Mouse (Mus musculus): Measurements from ENCODE around the gene Fam120a. TPM values are rescaled to one million over a fixed set of nuclear protein-coding genes. Genes with fewer than 3 reads are reported as not detected.

The Fam120a gene
- polyA plus RNA-seq, 1 experiment = 73.5 TPM

DNA sequence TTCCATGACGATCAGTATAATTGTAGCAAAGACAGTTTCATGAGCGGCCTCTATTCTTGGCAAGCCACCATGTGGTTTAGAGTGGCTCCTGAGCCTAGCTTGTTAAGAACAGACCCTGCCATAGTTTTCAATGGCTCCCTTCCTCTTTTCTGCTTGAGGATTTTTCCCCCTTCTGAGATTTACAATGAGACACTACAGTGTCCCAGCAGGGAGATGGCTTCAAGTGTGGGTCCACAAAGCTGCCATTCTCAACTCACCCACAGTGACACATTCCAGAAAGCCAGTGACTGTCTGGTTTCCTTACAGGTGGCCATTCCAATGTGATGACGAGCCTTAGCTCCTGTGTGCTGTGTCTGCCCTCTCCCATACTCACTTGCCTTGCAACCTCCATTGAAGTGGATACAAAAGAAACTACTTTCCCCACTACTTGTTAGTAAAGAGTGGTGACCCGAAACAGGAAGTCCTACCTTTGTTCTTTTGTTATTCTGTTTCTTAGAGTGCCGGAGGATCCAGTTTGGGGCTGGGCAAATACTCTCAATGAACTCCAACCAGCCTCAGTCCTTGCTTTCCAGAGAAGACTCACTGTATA, 45.5 kb upstream of the Fam120a start:
- TF ChIP-seq MAX (IDR thresholded peaks at IDR 0.05) = no peak
- TF ChIP-seq MYOG (IDR thresholded peaks at IDR 0.05; ENCODE audit: control insufficient read depth, extremely low read depth, insufficient read length) = no peak
- no peak for TF ChIP-seq CTCF (IDR thresholded peaks at IDR 0.05; ENCODE audit: control insufficient read depth, insufficient read depth, insufficient read length)
- no peak for TF ChIP-seq USF1 (IDR thresholded peaks at IDR 0.05; ENCODE audit: low read depth)
- TF ChIP-seq CEBPB (IDR thresholded peaks at IDR 0.05; ENCODE audit: low read depth) = no peak
- TF ChIP-seq FOSL1 (IDR thresholded peaks at IDR 0.05; ENCODE audit: insufficient read depth, low read length, poor library complexity, severe bottlenecking) = no peak
- no peak for TF ChIP-seq MYOD1 (IDR thresholded peaks at IDR 0.05; ENCODE audit: control insufficient read depth, insufficient read length, low read depth)
- no peaks in the 10 kb centered on the region for H3K79me2 ChIP-seq (ENCODE audit: control insufficient read depth, insufficient read depth)
- H3K27me3 ChIP-seq (ENCODE audit: control insufficient read depth, insufficient read depth, insufficient read length) = peaks cover 14% of the 10 kb centered on the region
- no peak overlapping the region for H3K4me3 ChIP-seq (ENCODE audit: insufficient read depth, poor library complexity, severe bottlenecking)
- no peak overlapping the region for H3ac ChIP-seq (ENCODE audit: control insufficient read depth, insufficient read length, low read depth)
- no peaks in the 10 kb centered on the region for H3K36me3 ChIP-seq (ENCODE audit: control insufficient read depth, insufficient read depth)
- no peaks in the 10 kb centered on the region for H3K79me3 ChIP-seq (ENCODE audit: low read depth)

GRCm38 (mm10) chr13:49001691-49002090, 33.9 kb upstream of the Fam120a start:
- Histone ChIP-seq H3K79me2 (ENCODE audit: control insufficient read depth, insufficient read depth) (no peaks in the 10 kb centered on the region), H3K36me3 (ENCODE audit: control insufficient read depth, insufficient read depth) (no peaks in the 10 kb centered on the region), H3ac (ENCODE audit: control insufficient read depth, insufficient read length, low read depth) (no peak overlapping the region), H3K79me3 (ENCODE audit: low read depth) (no peaks in the 10 kb centered on the region), H3K4me3 (ENCODE audit: insufficient read depth, poor library complexity, severe bottlenecking) (no peak overlapping the region), H3K27me3 (ENCODE audit: control insufficient read depth, insufficient read depth, insufficient read length) (peaks cover 3% of the 10 kb centered on the region)
- no peak for TF ChIP-seq MYOG (IDR thresholded peaks at IDR 0.05; ENCODE audit: control insufficient read depth, extremely low read depth, insufficient read length)
- no peak for TF ChIP-seq USF1 (IDR thresholded peaks at IDR 0.05; ENCODE audit: low read depth)
- no peak for TF ChIP-seq MYOD1 (IDR thresholded peaks at IDR 0.05; ENCODE audit: control insufficient read depth, insufficient read length, low read depth)
- TF ChIP-seq MAX (IDR thresholded peaks at IDR 0.05) = no peak
- no peak for TF ChIP-seq CTCF (IDR thresholded peaks at IDR 0.05; ENCODE audit: control insufficient read depth, insufficient read depth, insufficient read length)
- TF ChIP-seq CEBPB (IDR thresholded peaks at IDR 0.05; ENCODE audit: low read depth) = no peak
- no peak for TF ChIP-seq FOSL1 (IDR thresholded peaks at IDR 0.05; ENCODE audit: insufficient read depth, low read length, poor library complexity, severe bottlenecking)

DNA sequence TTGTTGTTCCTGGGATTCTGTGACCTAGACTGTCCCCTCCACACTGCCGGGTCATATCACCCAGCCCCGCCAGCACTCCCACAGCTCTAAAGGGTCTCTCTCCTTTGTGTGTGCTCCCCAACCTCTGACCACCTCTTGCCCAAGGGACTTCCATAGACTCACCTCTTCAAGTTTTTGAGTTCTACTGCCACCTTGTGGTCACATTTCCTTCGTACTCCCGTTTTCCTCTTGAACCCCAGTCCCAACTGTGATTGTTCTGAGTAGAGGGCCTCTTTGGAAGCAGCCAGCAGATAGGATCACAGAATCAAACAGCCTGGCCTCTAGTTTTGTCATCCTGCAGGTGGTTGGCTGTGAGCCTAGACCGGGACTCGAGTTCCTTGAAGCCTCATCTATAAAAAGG, 30.8 kb upstream of the Fam120a start:
- Histone ChIP-seq H3K36me3 (ENCODE audit: control insufficient read depth, insufficient read depth) (no peaks in the 10 kb centered on the region), H3K79me3 (ENCODE audit: low read depth) (no peaks in the 10 kb centered on the region), H3K27me3 (ENCODE audit: control insufficient read depth, insufficient read depth, insufficient read length) (no peaks in the 10 kb centered on the region), H3K79me2 (ENCODE audit: control insufficient read depth, insufficient read depth) (no peaks in the 10 kb centered on the region), H3ac (ENCODE audit: control insufficient read depth, insufficient read length, low read depth) (no peak overlapping the region), H3K4me3 (ENCODE audit: insufficient read depth, poor library complexity, severe bottlenecking) (no peak overlapping the region)
- TF ChIP-seq CTCF (IDR thresholded peaks at IDR 0.05; ENCODE audit: control insufficient read depth, insufficient read depth, insufficient read length) = peak; percentile 30
- no peak for TF ChIP-seq FOSL1 (IDR thresholded peaks at IDR 0.05; ENCODE audit: insufficient read depth, low read length, poor library complexity, severe bottlenecking)
- no peak for TF ChIP-seq MYOG (IDR thresholded peaks at IDR 0.05; ENCODE audit: control insufficient read depth, extremely low read depth, insufficient read length)
- no peak for TF ChIP-seq MAX (IDR thresholded peaks at IDR 0.05)
- no peak for TF ChIP-seq CEBPB (IDR thresholded peaks at IDR 0.05; ENCODE audit: low read depth)

DNA sequence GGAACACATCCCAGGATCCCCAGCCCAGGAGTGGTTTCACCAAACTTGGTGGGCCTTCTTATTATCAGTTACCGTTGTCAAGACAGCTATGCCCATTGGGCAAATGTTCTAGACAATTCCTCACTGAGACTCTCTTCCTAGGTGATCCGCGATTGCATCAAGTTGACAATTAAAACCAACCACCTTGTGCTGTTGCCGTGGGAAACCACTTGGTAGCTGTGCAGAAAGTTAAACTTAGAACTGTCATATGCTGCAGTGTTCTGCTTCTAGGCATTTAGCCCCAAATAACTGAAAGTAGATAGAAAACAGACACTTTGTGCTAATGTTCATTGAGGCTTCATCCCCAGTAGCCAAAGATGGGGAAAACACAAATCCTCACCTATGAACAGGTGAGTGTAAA, 28.9 kb upstream of the Fam120a start:
- H3K36me3 ChIP-seq (ENCODE audit: control insufficient read depth, insufficient read depth) = no peaks in the 10 kb centered on the region
- no peak overlapping the region for H3K4me3 ChIP-seq (ENCODE audit: insufficient read depth, poor library complexity, severe bottlenecking)
- no peaks in the 10 kb centered on the region for H3K79me3 ChIP-seq (ENCODE audit: low read depth)
- no peak for TF ChIP-seq FOSL1 (IDR thresholded peaks at IDR 0.05; ENCODE audit: insufficient read depth, low read length, poor library complexity, severe bottlenecking)
- no peak for TF ChIP-seq MYOD1 (IDR thresholded peaks at IDR 0.05; ENCODE audit: control insufficient read depth, insufficient read length, low read depth)
- no peak for TF ChIP-seq USF1 (IDR thresholded peaks at IDR 0.05; ENCODE audit: low read depth)
- TF ChIP-seq MYOG (IDR thresholded peaks at IDR 0.05; ENCODE audit: control insufficient read depth, extremely low read depth, insufficient read length) = no peak
- no peak for TF ChIP-seq MAX (IDR thresholded peaks at IDR 0.05)
- TF ChIP-seq CTCF (IDR thresholded peaks at IDR 0.05; ENCODE audit: control insufficient read depth, insufficient read depth, insufficient read length) = no peak
- no peak for TF ChIP-seq CEBPB (IDR thresholded peaks at IDR 0.05; ENCODE audit: low read depth)
- H3K79me2 ChIP-seq (ENCODE audit: control insufficient read depth, insufficient read depth) = no peaks in the 10 kb centered on the region
- no peak overlapping the region for H3ac ChIP-seq (ENCODE audit: control insufficient read depth, insufficient read length, low read depth)
- H3K27me3 ChIP-seq (ENCODE audit: control insufficient read depth, insufficient read depth, insufficient read length) = no peaks in the 10 kb centered on the region

DNA sequence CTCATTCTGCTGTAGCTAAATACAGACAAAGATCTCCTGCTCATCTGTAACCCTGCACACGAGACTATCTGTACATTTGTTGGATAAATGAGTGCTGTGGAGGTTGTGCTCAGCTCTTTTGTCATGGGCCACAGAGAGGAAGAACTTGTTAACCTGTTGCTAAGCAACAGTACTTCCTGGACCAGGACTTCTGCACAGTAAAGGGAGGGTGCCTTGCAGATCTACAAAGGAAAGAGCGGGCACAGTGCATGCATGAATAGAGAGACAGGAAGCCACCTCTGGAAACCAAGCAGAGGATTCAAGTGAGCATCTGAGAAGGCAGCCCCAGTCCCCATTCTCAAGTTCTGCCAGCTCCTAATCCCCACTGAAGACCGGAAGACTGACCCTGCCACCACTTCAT, 27.1 kb upstream of the Fam120a start:
- TF ChIP-seq MYOD1 (IDR thresholded peaks at IDR 0.05; ENCODE audit: control insufficient read depth, insufficient read length, low read depth) = no peak
- TF ChIP-seq CEBPB (IDR thresholded peaks at IDR 0.05; ENCODE audit: low read depth) = no peak
- TF ChIP-seq CTCF (IDR thresholded peaks at IDR 0.05; ENCODE audit: control insufficient read depth, insufficient read depth, insufficient read length) = no peak
- TF ChIP-seq FOSL1 (IDR thresholded peaks at IDR 0.05; ENCODE audit: insufficient read depth, low read length, poor library complexity, severe bottlenecking) = no peak
- Histone ChIP-seq H3K4me3 (ENCODE audit: insufficient read depth, poor library complexity, severe bottlenecking) (no peak overlapping the region), H3ac (ENCODE audit: control insufficient read depth, insufficient read length, low read depth) (no peak overlapping the region), H3K79me3 (ENCODE audit: low read depth) (no peaks in the 10 kb centered on the region), H3K36me3 (ENCODE audit: control insufficient read depth, insufficient read depth) (no peaks in the 10 kb centered on the region), H3K79me2 (ENCODE audit: control insufficient read depth, insufficient read depth) (no peaks in the 10 kb centered on the region), H3K27me3 (ENCODE audit: control insufficient read depth, insufficient read depth, insufficient read length) (no peaks in the 10 kb centered on the region)

- Histone ChIP-seq H3K4me3 (ENCODE audit: insufficient read depth, poor library complexity, severe bottlenecking) (no peak overlapping the region), H3ac (ENCODE audit: control insufficient read depth, insufficient read length, low read depth) (no peak overlapping the region), H3K79me3 (ENCODE audit: low read depth) (no peaks in the 10 kb centered on the region), H3K36me3 (ENCODE audit: control insufficient read depth, insufficient read depth) (no peaks in the 10 kb centered on the region), H3K27me3 (ENCODE audit: control insufficient read depth, insufficient read depth, insufficient read length) (no peaks in the 10 kb centered on the region), H3K79me2 (ENCODE audit: control insufficient read depth, insufficient read depth) (no peaks in the 10 kb centered on the region)
- no peak for TF ChIP-seq CEBPB (IDR thresholded peaks at IDR 0.05; ENCODE audit: low read depth)
- TF ChIP-seq MYOG (IDR thresholded peaks at IDR 0.05; ENCODE audit: control insufficient read depth, extremely low read depth, insufficient read length) = no peak
- TF ChIP-seq FOSL1 (IDR thresholded peaks at IDR 0.05; ENCODE audit: insufficient read depth, low read length, poor library complexity, severe bottlenecking) = no peak
- TF ChIP-seq USF1 (IDR thresholded peaks at IDR 0.05; ENCODE audit: low read depth) = no peak
- no peak for TF ChIP-seq MAX (IDR thresholded peaks at IDR 0.05)
- no peak for TF ChIP-seq MYOD1 (IDR thresholded peaks at IDR 0.05; ENCODE audit: control insufficient read depth, insufficient read length, low read depth)
- no peak for TF ChIP-seq CTCF (IDR thresholded peaks at IDR 0.05; ENCODE audit: control insufficient read depth, insufficient read depth, insufficient read length)
These were observed 25.1 kb upstream of the Fam120a start for GRCm38 (mm10) chr13:48992914-48993313.

All from C2C12 (cell line).